Mouse (Mus musculus): ENCODE results near the gene Otulin. TPM values are rescaled to one million over a fixed set of nuclear protein-coding genes. Genes with fewer than 3 reads are reported as not detected.

Gene Otulin
- polyA plus RNA-seq, 1 experiment from 2014 or later = 31.4 TPM

DNA sequence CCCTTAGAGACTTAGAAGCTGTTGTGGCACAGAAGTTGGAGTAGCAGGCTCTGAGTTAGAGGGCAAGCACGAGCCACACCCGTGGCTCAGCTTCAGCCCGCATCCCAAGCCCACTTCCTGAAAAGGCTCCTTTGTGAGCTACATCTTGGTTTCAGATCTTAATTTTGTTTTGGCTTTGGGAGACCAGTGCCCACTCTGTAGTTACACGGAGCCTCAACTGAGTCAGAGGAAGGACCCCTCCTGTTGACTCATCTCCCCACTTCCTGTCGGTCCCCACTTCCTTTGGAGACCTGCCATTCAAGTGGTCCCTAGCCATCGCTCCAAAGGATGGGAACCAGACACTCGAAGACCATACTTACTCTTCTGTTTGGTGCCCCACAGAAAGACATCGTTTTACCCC lies 112.5 kb downstream of the Otulin start:
- Histone ChIP-seq H3K9ac (no peak overlapping the region), H3K4me3 (replicated peaks; ENCODE audit: low read length) (no peak overlapping the region), H3K27me3 (ENCODE audit: control insufficient read depth, insufficient read depth, low read length) (no peaks in the 10 kb centered on the region), H3K27ac (no peak overlapping the region), H3K4me1 (replicated peaks; ENCODE audit: control insufficient read depth, insufficient read depth, low read length) (peaks cover 12% of the 10 kb centered on the region), H3K36me3 (replicated peaks; ENCODE audit: control insufficient read depth, insufficient read depth) (no peaks in the 10 kb centered on the region), H3K9me3 (ENCODE audit: control insufficient read depth, low read length) (no peaks in the 10 kb centered on the region), H3K4me2 (replicated peaks) (no peak overlapping the region)
- 84% methylated on average over 8 of the region's 8 CpGs for WGBS
- no peak for ATAC-seq (ENCODE audit: low FRiP score)
- no peak for DNase-seq (ENCODE audit: low spot score)

DNA sequence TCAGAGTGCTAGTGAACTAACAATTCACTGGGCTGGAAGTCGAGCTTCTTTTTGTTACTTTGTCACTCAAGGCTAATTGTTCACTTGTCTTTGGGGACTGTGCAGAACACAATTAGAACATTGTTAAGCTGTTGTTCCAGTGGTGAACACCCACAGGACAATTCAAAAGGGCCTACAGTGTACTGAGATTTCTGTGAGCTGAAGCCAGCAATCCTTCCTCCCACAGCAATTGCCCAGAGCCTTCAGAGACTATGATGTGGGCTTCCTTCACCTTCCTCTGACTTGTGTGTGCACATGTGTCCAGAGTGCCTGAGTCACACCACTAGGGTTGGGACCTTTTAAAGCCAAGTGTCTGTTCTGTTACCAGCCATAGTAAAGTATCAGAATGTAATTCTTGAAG lies 113.6 kb downstream of the Otulin start:
- no peak overlapping the region for H3K4me3 ChIP-seq (replicated peaks; ENCODE audit: low read length)
- ATAC-seq (ENCODE audit: low FRiP score) (no peak), DNase-seq (ENCODE audit: low spot score) (no peak)
- H3K36me3 ChIP-seq (replicated peaks; ENCODE audit: control insufficient read depth, insufficient read depth) = no peaks in the 10 kb centered on the region
- no peak overlapping the region for H3K4me2 ChIP-seq (replicated peaks)
- H3K9me3 ChIP-seq (ENCODE audit: control insufficient read depth, low read length) = no peaks in the 10 kb centered on the region
- peaks cover 12% of the 10 kb centered on the region for H3K4me1 ChIP-seq (replicated peaks; ENCODE audit: control insufficient read depth, insufficient read depth, low read length)
- H3K27ac ChIP-seq = no peak overlapping the region
- 23% methylated on average over 1 of the region's 1 CpGs for WGBS
- H3K9ac ChIP-seq = no peak overlapping the region
- no peaks in the 10 kb centered on the region for H3K27me3 ChIP-seq (ENCODE audit: control insufficient read depth, insufficient read depth, low read length)

DNA sequence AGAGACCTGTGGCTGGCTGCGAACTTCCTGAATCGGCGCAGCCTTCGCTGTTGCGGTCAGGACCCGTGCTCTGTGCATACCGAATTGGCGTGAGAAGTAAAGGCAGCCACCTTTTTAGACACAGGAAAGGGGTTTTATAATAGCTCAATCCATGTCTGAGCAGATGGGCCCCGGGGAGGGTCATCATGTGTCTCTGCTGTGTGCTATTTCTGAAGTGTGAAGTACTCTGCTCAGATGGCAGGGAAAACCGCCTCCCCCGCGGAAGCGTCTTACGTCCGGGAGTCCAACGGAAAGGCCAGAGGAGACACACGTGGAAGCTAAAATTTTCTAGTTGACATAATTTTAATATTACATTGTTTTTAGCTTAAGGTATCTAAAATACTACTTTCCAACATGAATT lies 121.5 kb downstream of the Otulin start:
- H3K9me3 ChIP-seq (ENCODE audit: control insufficient read depth, low read length) = no peaks in the 10 kb centered on the region
- no peak overlapping the region for H3K4me2 ChIP-seq (replicated peaks)
- WGBS = 94% methylated on average over 17 of the region's 17 CpGs
- H3K36me3 ChIP-seq (replicated peaks; ENCODE audit: control insufficient read depth, insufficient read depth) = no peaks in the 10 kb centered on the region
- ATAC-seq (ENCODE audit: low FRiP score) (no peak), DNase-seq (ENCODE audit: low spot score) (no peak)
- no peak overlapping the region for H3K4me3 ChIP-seq (replicated peaks; ENCODE audit: low read length)
- no peak overlapping the region for H3K27ac ChIP-seq
- no peaks in the 10 kb centered on the region for H3K27me3 ChIP-seq (ENCODE audit: control insufficient read depth, insufficient read depth, low read length)
- no peak overlapping the region for H3K9ac ChIP-seq
- no peaks in the 10 kb centered on the region; the same call in 1 of the 2 replicates for H3K4me1 ChIP-seq (replicated peaks; ENCODE audit: control insufficient read depth, insufficient read depth, low read length)

DNA sequence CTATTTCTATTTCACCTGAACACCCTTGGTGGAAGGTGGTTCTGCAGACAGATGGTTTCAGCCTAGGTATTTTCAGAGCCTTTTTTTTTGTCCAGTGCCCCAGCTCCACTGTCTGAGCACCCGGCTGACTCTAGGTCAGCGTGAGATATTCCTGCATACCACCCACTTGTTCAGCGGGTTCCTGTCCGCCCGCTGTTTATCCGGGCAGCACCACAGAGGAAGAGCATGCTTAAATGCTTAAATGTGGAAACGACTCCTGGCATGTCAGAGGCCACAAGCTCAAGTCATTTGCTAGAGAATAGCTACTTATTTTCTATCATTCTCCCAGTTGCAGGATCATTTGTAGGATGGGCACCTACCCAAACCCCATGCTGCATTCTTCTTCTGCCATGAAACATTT lies 122.3 kb downstream of the Otulin start:
- Histone ChIP-seq H3K4me3 (replicated peaks; ENCODE audit: low read length) (no peak overlapping the region), H3K36me3 (replicated peaks; ENCODE audit: control insufficient read depth, insufficient read depth) (no peaks in the 10 kb centered on the region), H3K9me3 (ENCODE audit: control insufficient read depth, low read length) (no peaks in the 10 kb centered on the region), H3K9ac (no peak overlapping the region), H3K27ac (no peak overlapping the region), H3K4me2 (replicated peaks) (no peak overlapping the region), H3K4me1 (replicated peaks; ENCODE audit: control insufficient read depth, insufficient read depth, low read length) (peaks cover 3% of the 10 kb centered on the region; the same call in 1 of the 2 replicates), H3K27me3 (ENCODE audit: control insufficient read depth, insufficient read depth, low read length) (no peaks in the 10 kb centered on the region)
- DNase-seq (ENCODE audit: low spot score) (no peak), ATAC-seq (ENCODE audit: low FRiP score) (no peak)
- WGBS = 90% methylated on average over 7 of the region's 7 CpGs

DNA sequence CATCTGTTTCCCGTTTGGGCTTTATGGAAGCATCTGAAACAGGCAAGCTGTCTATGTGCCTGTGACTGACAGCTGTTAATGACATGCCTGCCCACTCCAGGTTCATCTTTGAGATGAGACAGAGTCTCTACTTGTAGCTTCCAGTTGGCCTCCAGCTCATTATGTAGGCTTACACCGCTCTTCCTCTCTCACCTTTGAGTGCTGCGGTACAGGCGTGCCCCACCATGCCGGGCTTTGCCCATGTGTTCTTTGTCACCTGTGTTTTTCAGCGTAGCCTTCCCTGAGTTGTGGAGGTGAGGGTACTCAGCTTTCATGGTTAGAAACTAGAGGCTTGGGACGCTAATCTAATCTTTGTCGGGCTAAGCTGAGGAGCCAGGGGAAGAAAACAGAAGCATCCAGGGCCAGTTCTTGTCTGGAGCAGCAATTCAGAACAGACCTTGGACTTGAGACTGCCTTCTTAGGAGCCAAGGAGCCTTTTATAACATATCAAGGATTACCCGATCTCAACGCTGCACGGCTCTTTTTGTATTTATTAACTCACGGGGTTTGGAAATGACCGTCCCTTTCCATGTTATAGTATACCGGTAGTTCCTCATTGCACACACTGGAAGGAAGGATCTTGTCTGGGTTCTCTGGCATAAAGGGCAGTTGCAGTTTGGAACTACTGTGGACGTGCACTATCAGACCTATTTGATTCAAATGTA lies 123.4 kb downstream of the Otulin start:
- no peak for DNase-seq (ENCODE audit: low spot score)
- WGBS = 93% methylated on average over 15 of the region's 15 CpGs
- Histone ChIP-seq H3K4me1 (replicated peaks; ENCODE audit: control insufficient read depth, insufficient read depth, low read length) (peaks cover 12% of the 10 kb centered on the region; the same call in 1 of the 2 replicates), H3K4me2 (replicated peaks) (no peak overlapping the region), H3K9ac (no peak overlapping the region), H3K36me3 (replicated peaks; ENCODE audit: control insufficient read depth, insufficient read depth) (no peaks in the 10 kb centered on the region), H3K9me3 (ENCODE audit: control insufficient read depth, low read length) (no peaks in the 10 kb centered on the region), H3K27ac (no peak overlapping the region), H3K4me3 (replicated peaks; ENCODE audit: low read length) (no peak overlapping the region), H3K27me3 (ENCODE audit: control insufficient read depth, insufficient read depth, low read length) (no peaks in the 10 kb centered on the region)
- no peak for ATAC-seq (ENCODE audit: low FRiP score)

DNA sequence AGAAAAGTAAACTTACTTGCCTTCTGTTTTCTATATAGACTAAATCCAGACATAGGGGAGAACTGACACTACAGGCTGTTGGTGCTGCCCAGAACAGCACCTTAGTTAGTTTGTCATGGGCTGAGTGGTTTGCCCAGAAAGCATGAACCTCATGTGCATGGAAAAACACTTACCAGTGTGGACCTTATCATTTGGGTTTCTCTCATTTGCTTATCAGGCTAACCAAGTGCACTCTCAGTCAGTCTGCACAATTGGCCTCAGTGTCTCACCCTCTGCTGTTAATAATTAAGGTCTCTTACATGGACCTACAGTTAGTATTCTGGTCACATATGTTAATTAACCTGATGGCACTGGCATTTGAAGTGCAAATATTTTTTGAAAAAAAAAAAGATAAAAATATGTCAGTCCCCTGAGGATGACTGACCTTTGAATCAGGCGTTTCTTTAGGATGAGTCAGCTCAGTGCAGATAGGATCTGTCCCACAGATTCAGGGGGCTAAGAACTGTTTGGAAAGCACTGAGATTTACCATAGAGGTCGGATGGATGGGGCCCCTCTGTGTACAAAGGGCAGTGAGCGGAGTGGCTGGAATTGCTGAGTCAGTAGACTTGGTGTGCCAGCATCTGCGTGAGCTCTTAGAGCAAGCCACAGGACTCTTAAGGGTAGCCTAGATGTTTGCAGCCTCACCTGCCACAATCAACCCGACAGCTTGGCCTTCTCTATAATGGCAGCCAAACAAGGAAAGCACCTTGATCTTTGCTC lies 124.2 kb downstream of the Otulin start:
- no peaks in the 10 kb centered on the region for H3K36me3 ChIP-seq (replicated peaks; ENCODE audit: control insufficient read depth, insufficient read depth)
- H3K4me1 ChIP-seq (replicated peaks; ENCODE audit: control insufficient read depth, insufficient read depth, low read length) = peaks cover 12% of the 10 kb centered on the region; the same call in 1 of the 2 replicates
- H3K27me3 ChIP-seq (ENCODE audit: control insufficient read depth, insufficient read depth, low read length) = no peaks in the 10 kb centered on the region
- no peak overlapping the region for H3K27ac ChIP-seq
- no peak overlapping the region for H3K4me2 ChIP-seq (replicated peaks)
- no peak overlapping the region for H3K9ac ChIP-seq
- no peaks in the 10 kb centered on the region for H3K9me3 ChIP-seq (ENCODE audit: control insufficient read depth, low read length)
- 65% methylated on average over 5 of the region's 5 CpGs for WGBS
- H3K4me3 ChIP-seq (replicated peaks; ENCODE audit: low read length) = no peak overlapping the region
- ATAC-seq (ENCODE audit: low FRiP score) = no peak
- no peak for DNase-seq (ENCODE audit: low spot score)

DNA sequence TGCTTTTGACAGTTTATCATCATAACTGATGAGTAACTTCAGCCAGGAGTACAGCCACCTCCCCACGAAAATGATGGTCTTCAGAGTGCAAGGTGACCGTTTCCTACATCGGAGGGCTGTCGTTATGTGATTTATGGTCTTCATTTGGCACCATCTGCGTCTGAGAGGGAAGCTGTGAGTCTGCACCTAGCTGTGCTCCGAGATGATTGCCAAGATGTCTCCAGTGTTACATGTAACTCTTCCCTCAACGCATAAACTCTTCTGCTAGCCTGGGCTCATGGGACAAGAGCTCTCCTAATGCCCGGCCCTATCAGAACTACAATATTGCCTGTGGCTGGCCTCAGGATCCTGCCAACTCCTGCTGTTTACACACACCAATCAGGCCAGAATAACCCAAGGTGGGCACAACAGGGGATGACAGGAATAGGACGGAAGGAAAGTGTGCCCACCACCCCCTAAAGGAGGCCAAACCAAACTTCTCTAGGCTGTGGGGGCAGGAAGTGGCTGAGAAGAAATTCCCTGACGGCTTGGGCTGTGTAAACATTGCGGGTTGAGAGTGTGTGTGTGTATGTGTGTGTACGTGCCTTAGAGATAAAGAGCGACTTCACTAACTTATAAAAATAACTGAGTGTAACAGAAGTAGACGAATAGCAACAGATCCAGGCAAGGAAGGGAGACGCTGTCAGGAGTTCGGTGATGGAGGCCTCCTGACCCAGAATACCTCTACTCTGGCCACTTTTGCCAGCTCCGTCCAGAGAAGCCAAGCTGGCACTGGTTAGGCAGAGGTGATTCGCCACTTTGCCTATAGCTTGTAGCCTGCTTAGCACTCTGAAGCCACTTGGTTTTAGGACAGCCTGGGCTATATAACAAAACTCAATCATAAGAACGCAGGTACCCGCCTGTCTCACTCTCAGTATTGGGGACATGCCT lies 126.4 kb downstream of the Otulin start:
- ATAC-seq (ENCODE audit: low FRiP score) (no peak; the same call in 1 of the 2 replicates), DNase-seq (ENCODE audit: low spot score) (peak; percentile 46)
- H3K4me3 ChIP-seq (replicated peaks; ENCODE audit: low read length) = no peak overlapping the region
- H3K27me3 ChIP-seq (ENCODE audit: control insufficient read depth, insufficient read depth, low read length) = no peaks in the 10 kb centered on the region
- no peak overlapping the region for H3K4me2 ChIP-seq (replicated peaks)
- no peak overlapping the region for H3K9ac ChIP-seq
- no peaks in the 10 kb centered on the region for H3K36me3 ChIP-seq (replicated peaks; ENCODE audit: control insufficient read depth, insufficient read depth)
- H3K4me1 ChIP-seq (replicated peaks; ENCODE audit: control insufficient read depth, insufficient read depth, low read length) = peaks cover 12% of the 10 kb centered on the region; the same call in 1 of the 2 replicates
- no peaks in the 10 kb centered on the region for H3K9me3 ChIP-seq (ENCODE audit: control insufficient read depth, low read length)
- no peak overlapping the region for H3K27ac ChIP-seq
- WGBS = 78% methylated on average over 20 of the region's 20 CpGs

DNA sequence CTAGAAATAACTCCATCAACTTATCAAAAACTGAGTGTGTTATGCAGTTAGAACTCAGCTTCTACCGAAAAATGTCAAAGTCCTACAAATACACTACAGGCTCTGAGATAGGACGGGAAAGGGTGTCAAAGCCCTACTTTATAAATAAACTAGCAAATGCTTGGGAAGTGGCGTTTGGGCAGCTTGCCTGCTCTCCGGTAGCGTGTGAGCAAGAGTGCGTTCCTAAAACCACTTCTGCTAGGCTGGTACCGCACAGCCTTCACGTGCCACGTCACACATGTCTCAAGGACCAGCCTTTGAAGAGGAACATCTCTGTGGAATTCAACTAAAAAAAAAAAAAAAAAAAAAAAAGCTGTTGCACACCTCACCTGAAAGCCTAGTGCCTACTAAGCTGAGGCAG lies 127.3 kb downstream of the Otulin start:
- Histone ChIP-seq H3K4me1 (replicated peaks; ENCODE audit: control insufficient read depth, insufficient read depth, low read length) (peaks cover 12% of the 10 kb centered on the region; the same call in 1 of the 2 replicates), H3K9ac (no peak overlapping the region), H3K36me3 (replicated peaks; ENCODE audit: control insufficient read depth, insufficient read depth) (no peaks in the 10 kb centered on the region), H3K4me3 (replicated peaks; ENCODE audit: low read length) (no peak overlapping the region), H3K4me2 (replicated peaks) (no peak overlapping the region), H3K27me3 (ENCODE audit: control insufficient read depth, insufficient read depth, low read length) (no peaks in the 10 kb centered on the region), H3K9me3 (ENCODE audit: control insufficient read depth, low read length) (no peaks in the 10 kb centered on the region), H3K27ac (no peak overlapping the region)
- ATAC-seq (ENCODE audit: low FRiP score) = no peak
- WGBS = 85% methylated on average over 9 of the region's 9 CpGs
- DNase-seq (ENCODE audit: low spot score) = no peak

DNA sequence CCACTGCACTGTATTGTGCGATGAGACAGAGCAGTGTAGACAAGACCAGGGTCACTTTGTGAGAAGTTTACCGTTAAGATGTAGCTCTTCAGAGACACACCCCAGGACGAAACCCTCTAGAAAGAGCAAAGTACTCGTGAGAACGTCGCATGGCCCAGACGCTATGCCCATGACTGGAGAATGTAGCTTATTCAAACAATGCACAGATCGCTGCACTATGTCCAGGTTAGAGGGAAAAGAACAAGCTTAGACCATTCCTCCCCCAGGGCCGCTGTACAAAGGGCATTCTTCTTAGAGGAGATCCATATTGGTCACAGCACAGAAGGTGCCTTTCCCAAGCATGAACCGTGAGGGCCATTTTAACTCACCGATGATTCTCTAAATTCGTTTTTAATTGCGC lies 128.2 kb downstream of the Otulin start:
- no peaks in the 10 kb centered on the region for H3K9me3 ChIP-seq (ENCODE audit: control insufficient read depth, low read length)
- peaks cover 16% of the 10 kb centered on the region; the same call in 1 of the 2 replicates for H3K4me1 ChIP-seq (replicated peaks; ENCODE audit: control insufficient read depth, insufficient read depth, low read length)
- no peak overlapping the region for H3K9ac ChIP-seq
- no peak overlapping the region for H3K27ac ChIP-seq
- DNase-seq (ENCODE audit: low spot score) (no peak), ATAC-seq (ENCODE audit: low FRiP score) (no peak; the same call in 1 of the 2 replicates)
- H3K27me3 ChIP-seq (ENCODE audit: control insufficient read depth, insufficient read depth, low read length) = no peaks in the 10 kb centered on the region
- H3K36me3 ChIP-seq (replicated peaks; ENCODE audit: control insufficient read depth, insufficient read depth) = no peaks in the 10 kb centered on the region
- H3K4me2 ChIP-seq (replicated peaks) = no peak overlapping the region
- no peak overlapping the region for H3K4me3 ChIP-seq (replicated peaks; ENCODE audit: low read length)
- WGBS = 81% methylated on average over 13 of the region's 13 CpGs

Measured in hindbrain, embryonic 14.5 days (tissue).